Mouse (Mus musculus) forebrain, embryonic 11.5 days (tissue): Measurements from ENCODE around the gene Cmtm2b. TPM values are rescaled to one million over a fixed set of nuclear protein-coding genes. Genes with fewer than 3 reads are reported as not detected.
"Not testable (repeated sequence)": the region's sequence is repeated elsewhere in the genome, so short reads cannot be mapped to it uniquely, and the experiment has no call there.

Source experiments
- ATAC-seq: fragments of 200-750 bp; cut with Nextera tagmentation; replicated peaks from 2 replicates; pipeline ENCODE4 v1.8.0; 2017; ENCODE audit warnings: moderate TSS enrichment; ENCODE audit not compliant: low FRiP score
- DNase-seq: peaks from one replicate; pipeline ENCODE4 v3.0.0-alpha.2; 2017; ENCODE audit warnings: low spot score
- H3K27ac ChIP-seq: fragments of 300-500 bp; sonication (generic); 2 replicates; pipeline ENCODE4 v1.5.1; 2014; ENCODE audit warnings: low read depth, low read length
- H3K27me3 ChIP-seq: fragments of 300-500 bp; sonication (generic); 2 replicates; pipeline ENCODE4 v1.6.1; 2014; ENCODE audit warnings: mild to moderate bottlenecking, low read length, mixed read lengths; ENCODE audit not compliant: control insufficient read depth, insufficient read depth
- H3K36me3 ChIP-seq: fragments of 300-500 bp; sonication (generic); 2 replicates; pipeline ENCODE4 v1.6.1; 2014; ENCODE audit warnings: mild to moderate bottlenecking, low read length, moderate library complexity, mixed read lengths; ENCODE audit not compliant: control insufficient read depth, insufficient read depth
- H3K4me1 ChIP-seq: fragments of 300-500 bp; sonication (generic); replicated peaks from 2 replicates; pipeline ENCODE4 v1.6.1; 2014; ENCODE audit warnings: low read length, mixed read lengths; ENCODE audit not compliant: control insufficient read depth, insufficient read depth
- H3K4me2 ChIP-seq: fragments of 300-500 bp; sonication (generic); 2 replicates; pipeline ENCODE4 v1.6.1; 2014; ENCODE audit warnings: low read depth, mild to moderate bottlenecking, low read length, moderate library complexity, mixed read lengths; ENCODE audit not compliant: severe bottlenecking
- H3K4me3 ChIP-seq: fragments of 300-500 bp; sonication (generic); 2 replicates; pipeline ENCODE4 v1.5.1; 2014; ENCODE audit warnings: low read depth, low read length
- H3K9ac ChIP-seq: fragments of 300-500 bp; sonication (generic); 2 replicates; pipeline ENCODE4 v1.6.1; 2014; ENCODE audit warnings: low read length
- H3K9me3 ChIP-seq: fragments of 300-500 bp; sonication (generic); 2 replicates; pipeline ENCODE4 v1.6.1; 2016; ENCODE audit warnings: low read length, mixed read lengths; ENCODE audit not compliant: control insufficient read depth
- WGBS: fragments of 180-500 bp; shearing (Covaris S2); extraction: QIAGEN DNeasy Blood & Tissue Kit; methylation state at CpG from one replicate; pipeline ENCODE4 v1.1.7; 2014; 5-methylcytosine and 5-hydroxymethylcytosine counted together
- polyA plus RNA-seq: library from polyadenylated mRNA; unstranded; fragments of >200 nt; fragmentation: Nextera tagmentation; extraction: Ambion mirVana; gene quantifications from 2 replicates; pipeline ENCODE4 v1.2.1, GENCODE M21; 2014

Gene Cmtm2b
- polyA plus RNA-seq = not detected in 2 replicates

- H3K9ac ChIP-seq, H3K27me3 ChIP-seq, H3K4me3 ChIP-seq, H3K27ac ChIP-seq, DNase-seq, ATAC-seq, H3K4me1 ChIP-seq, H3K36me3 ChIP-seq, H3K9me3 ChIP-seq, H3K4me2 ChIP-seq: not testable (repeated sequence)
- WGBS = 90% methylated on average over 12 of the region's 12 CpGs
These were observed at the start of gene Cmtm2b for GRCm38 (mm10) chr8:104321930-104322329. TSS of gene Cmtm2b (plus strand) at chr8:104322230.

GRCm38 (mm10) chr8:104293081-104293480 lies 28.9 kb upstream of the Cmtm2b start, which contains the start of gene Cmtm2a:
TSS of gene Cmtm2a (minus strand) at chr8:104293181.
- H3K9me3 ChIP-seq, H3K4me2 ChIP-seq, H3K4me1 ChIP-seq, DNase-seq, H3K9ac ChIP-seq, ATAC-seq, H3K4me3 ChIP-seq, H3K27me3 ChIP-seq, H3K27ac ChIP-seq, H3K36me3 ChIP-seq: not testable (repeated sequence)
- WGBS = 95% methylated on average over 12 of the region's 12 CpGs

- H3K4me3 ChIP-seq = no peak overlapping the region
- ATAC-seq (no peak), DNase-seq (no peak)
- no peak overlapping the region for H3K9ac ChIP-seq
- no peaks in the 10 kb centered on the region for H3K27me3 ChIP-seq
- H3K27ac ChIP-seq = no peak overlapping the region
- H3K4me2 ChIP-seq = no peak overlapping the region
- no peaks in the 10 kb centered on the region for H3K36me3 ChIP-seq
- H3K4me1 ChIP-seq = no peaks in the 10 kb centered on the region
- WGBS = 79% methylated on average over 1 of the region's 1 CpGs
- no peaks in the 10 kb centered on the region for H3K9me3 ChIP-seq
These were observed 27.6 kb upstream of the Cmtm2b start for GRCm38 (mm10) chr8:104294396-104294795.

GRCm38 (mm10) chr8:104301577-104301976 lies 20.5 kb upstream of the Cmtm2b start:
- ATAC-seq (peak; percentile 82), DNase-seq (peak; percentile 60)
- H3K4me2 ChIP-seq, H3K4me3 ChIP-seq, H3K9me3 ChIP-seq, H3K27ac ChIP-seq, H3K36me3 ChIP-seq, H3K9ac ChIP-seq, H3K27me3 ChIP-seq, H3K4me1 ChIP-seq: not testable (repeated sequence)
- WGBS = 11% methylated on average over 3 of the region's 3 CpGs

- not testable (repeated sequence) for ATAC-seq, H3K36me3 ChIP-seq, H3K4me1 ChIP-seq, H3K27ac ChIP-seq, H3K4me2 ChIP-seq, H3K27me3 ChIP-seq, H3K9me3 ChIP-seq, H3K9ac ChIP-seq, H3K4me3 ChIP-seq, DNase-seq
- WGBS = 97% methylated on average over 4 of the region's 4 CpGs
These were observed 19.5 kb upstream of the Cmtm2b start for GRCm38 (mm10) chr8:104302536-104302935.

GRCm38 (mm10) chr8:104304962-104305361 lies 17.1 kb upstream of the Cmtm2b start:
- H3K4me2 ChIP-seq = no peak overlapping the region
- no peak for ATAC-seq
- no peak for DNase-seq
- H3K4me1 ChIP-seq = no peaks in the 10 kb centered on the region
- H3K9me3 ChIP-seq = no peaks in the 10 kb centered on the region
- no peaks in the 10 kb centered on the region for H3K27me3 ChIP-seq
- H3K27ac ChIP-seq = no peak overlapping the region
- H3K9ac ChIP-seq = no peak overlapping the region
- 86% methylated on average over 11 of the region's 11 CpGs for WGBS
- H3K36me3 ChIP-seq = no peaks in the 10 kb centered on the region
- H3K4me3 ChIP-seq = no peak overlapping the region

GRCm38 (mm10) chr8:104308341-104308740 lies 13.7 kb upstream of the Cmtm2b start:
- not testable (repeated sequence) for H3K4me2 ChIP-seq, H3K36me3 ChIP-seq, DNase-seq, H3K9ac ChIP-seq, H3K9me3 ChIP-seq, H3K27ac ChIP-seq, H3K4me1 ChIP-seq, H3K4me3 ChIP-seq, H3K27me3 ChIP-seq, ATAC-seq
- 76% methylated on average over 6 of the region's 6 CpGs for WGBS

- H3K9ac ChIP-seq, ATAC-seq, DNase-seq, H3K27me3 ChIP-seq, H3K4me3 ChIP-seq, H3K36me3 ChIP-seq, H3K9me3 ChIP-seq, H3K27ac ChIP-seq, H3K4me1 ChIP-seq, H3K4me2 ChIP-seq: not testable (repeated sequence)
- 88% methylated on average over 34 of the region's 36 CpGs for WGBS
These were observed 12.4 kb upstream of the Cmtm2b start, which contains the start of the genes Gm45711 and Cmtm1 for GRCm38 (mm10) chr8:104309441-104310155. TSS of gene Gm45711 (minus strand) at chr8:104310081. TSS of gene Cmtm1 (minus strand) at chr8:104310145.

- not testable (repeated sequence) for DNase-seq, H3K4me2 ChIP-seq, H3K4me3 ChIP-seq, H3K27ac ChIP-seq, H3K9me3 ChIP-seq, H3K4me1 ChIP-seq, H3K36me3 ChIP-seq, H3K9ac ChIP-seq, ATAC-seq, H3K27me3 ChIP-seq
- WGBS = 95% methylated on average over 3 of the region's 3 CpGs
These were observed 10.0 kb upstream of the Cmtm2b start for GRCm38 (mm10) chr8:104312023-104312422.
